Mouse (Mus musculus) stomach, embryonic 14.5 days (tissue): ENCODE measurements at regions not wholly inside any gene's neighbourhood (a gene's known extent, or its start where the extent isn't known, plus 50 kb on each side); places are given as distances from the start of the nearest gene placed in this dataset.

ENCODE experiments used
- ATAC-seq: fragments of 200-750 bp; cut with Nextera tagmentation; 2 replicates; pipeline ENCODE4 v1.8.0; 2017; ENCODE audit warnings: low read depth, moderate TSS enrichment; ENCODE audit not compliant: insufficient number of reproducible peaks, insufficient read depth, low FRiP score
- H3K27ac ChIP-seq: fragments of 300-500 bp; sonication (generic); 2 replicates; pipeline ENCODE4 v1.5.1; 2014; ENCODE audit warnings: mild to moderate bottlenecking, low read length, moderate library complexity, mixed read lengths
- H3K27me3 ChIP-seq: fragments of 300-500 bp; sonication (generic); 2 replicates; pipeline ENCODE4 v1.6.1; 2014; ENCODE audit warnings: low read length, control low read depth, mixed read lengths; ENCODE audit not compliant: control insufficient read depth, insufficient read depth
- H3K36me3 ChIP-seq: fragments of 300-500 bp; sonication (generic); 2 replicates; pipeline ENCODE4 v1.6.1; 2014; ENCODE audit warnings: mild to moderate bottlenecking, control low read depth, low read length, moderate library complexity, mixed read lengths; ENCODE audit not compliant: control insufficient read depth, insufficient read depth
- H3K4me1 ChIP-seq: fragments of 300-500 bp; sonication (generic); 2 replicates; pipeline ENCODE4 v1.6.1; 2014; ENCODE audit warnings: low read length, control low read depth, mixed read lengths; ENCODE audit not compliant: control insufficient read depth, insufficient read depth
- H3K4me2 ChIP-seq: fragments of 300-500 bp; sonication (generic); replicated peaks from 2 replicates; pipeline ENCODE4 v1.6.1; 2014; ENCODE audit warnings: low read depth, low read length, control low read depth
- H3K4me3 ChIP-seq: fragments of 300-500 bp; sonication (generic); 2 replicates; pipeline ENCODE4 v1.5.1; 2014; ENCODE audit warnings: low read depth, low read length, control low read depth
- H3K9ac ChIP-seq: fragments of 300-500 bp; sonication (generic); replicated peaks from 2 replicates; pipeline ENCODE4 v1.6.1; 2014; ENCODE audit warnings: low read depth, mild to moderate bottlenecking, control low read depth, low read length, moderate library complexity, mixed read lengths
- H3K9me3 ChIP-seq: fragments of 300-500 bp; sonication (generic); 2 replicates; pipeline ENCODE4 v1.6.1; 2016; ENCODE audit warnings: low read depth, low read length, control low read depth; ENCODE audit not compliant: control insufficient read depth
- WGBS: fragments of 180-500 bp; shearing (Covaris S2); extraction: QIAGEN DNeasy Blood & Tissue Kit; methylation state at CpG from one replicate; pipeline ENCODE4 v1.1.7; 2014; 5-methylcytosine and 5-hydroxymethylcytosine counted together

- WGBS, result 88% methylated on average over 1 of the region's 1 CpGs
- ATAC-seq, result no peak
Observed at GRCm38 (mm10) chr4:135632443-135632842, 53.6 kb upstream of the Ifnlr1 start.

GRCm38 (mm10) chr4:135629793-135630569, 56.1 kb upstream of the Ifnlr1 start:
- Histone ChIP-seq H3K4me2 (no peak overlapping the region), H3K4me3 (no peak overlapping the region), H3K36me3 (no peaks in the 10 kb centered on the region), H3K4me1 (no peaks in the 10 kb centered on the region), H3K27me3 (no peaks in the 10 kb centered on the region), H3K27ac (no peak overlapping the region), H3K9me3 (no peaks in the 10 kb centered on the region), H3K9ac (no peak overlapping the region)
- WGBS, result 84% methylated on average over 12 of the region's 12 CpGs
- no peak for ATAC-seq

More at GRCm38 (mm10) chr4:135632443-135632842, 53.6 kb upstream of the Ifnlr1 start:
- no peaks in the 10 kb centered on the region for H3K36me3 ChIP-seq
- H3K4me2 ChIP-seq, result no peak overlapping the region
- no peaks in the 10 kb centered on the region for H3K9me3 ChIP-seq
- no peaks in the 10 kb centered on the region for H3K27me3 ChIP-seq
- no peak overlapping the region for H3K27ac ChIP-seq
- no peak overlapping the region for H3K9ac ChIP-seq
- no peak overlapping the region for H3K4me3 ChIP-seq
- H3K4me1 ChIP-seq, result no peaks in the 10 kb centered on the region

GRCm38 (mm10) chr4:135626461-135626860, 53.0 kb upstream of the Grhl3 start:
- no peaks in the 10 kb centered on the region for H3K4me1 ChIP-seq
- 87% methylated on average over 15 of the region's 15 CpGs for WGBS
- H3K36me3 ChIP-seq, result no peaks in the 10 kb centered on the region
- no peak overlapping the region for H3K4me2 ChIP-seq
- no peak overlapping the region for H3K4me3 ChIP-seq
- H3K27ac ChIP-seq, result no peak overlapping the region
- ATAC-seq, result no peak
- no peak overlapping the region for H3K9ac ChIP-seq
- no peaks in the 10 kb centered on the region for H3K9me3 ChIP-seq
- no peaks in the 10 kb centered on the region for H3K27me3 ChIP-seq

- Histone ChIP-seq H3K9ac (no peak overlapping the region), H3K9me3 (no peaks in the 10 kb centered on the region), H3K27ac (no peak overlapping the region), H3K4me2 (no peak overlapping the region), H3K36me3 (no peaks in the 10 kb centered on the region), H3K4me3 (no peak overlapping the region), H3K4me1 (no peaks in the 10 kb centered on the region), H3K27me3 (no peaks in the 10 kb centered on the region)
- ATAC-seq, result peak; percentile 58; the same call in 1 of the 2 replicates
- 67% methylated on average over 9 of the region's 9 CpGs for WGBS
Observed at GRCm38 (mm10) chr4:135623121-135623707, 49.8 kb upstream of the Grhl3 start.
